Mouse (Mus musculus) gastrocnemius, adult 2 months (tissue): Measurements from ENCODE around the gene Shroom3. TPM values are rescaled to one million over a fixed set of nuclear protein-coding genes. Genes with fewer than 3 reads are reported as not detected.

Experiments
- DNase-seq: peaks from one replicate; pipeline ENCODE4 v3.0.0; 2022
- H3K27ac ChIP-seq: fragments of 200-600 bp; 2 replicates; pipeline ENCODE4 v1.8.1; 2022; ENCODE audit warnings: mild to moderate bottlenecking
- H3K4me3 ChIP-seq: fragments of 200-600 bp; 2 replicates; pipeline ENCODE4 v1.8.1; 2022; ENCODE audit warnings: mild to moderate bottlenecking, moderate library complexity
- CTCF ChIP-seq: fragments of 200-600 bp; IDR thresholded peaks from 2 replicates; pipeline ENCODE4 v1.8.1; 2022; ENCODE audit warnings: antibody characterized with exemption, mild to moderate bottlenecking, moderate library complexity
- intact Hi-C: fragments of 180-260 bp; cut with DNase I; formaldehyde crosslinking; loops from one replicate; pipeline ENCODE4 v1.15.1; 2025
- total RNA-seq, 2 experiments: library from RNA; stranded (reverse); gene quantifications; 2 replicates each; pipeline ENCODE4 v1.2.3; 2021

The Shroom3 gene
- total RNA-seq, 2 experiments from 2014 or later: 0.53 to 1.2 TPM

DNA sequence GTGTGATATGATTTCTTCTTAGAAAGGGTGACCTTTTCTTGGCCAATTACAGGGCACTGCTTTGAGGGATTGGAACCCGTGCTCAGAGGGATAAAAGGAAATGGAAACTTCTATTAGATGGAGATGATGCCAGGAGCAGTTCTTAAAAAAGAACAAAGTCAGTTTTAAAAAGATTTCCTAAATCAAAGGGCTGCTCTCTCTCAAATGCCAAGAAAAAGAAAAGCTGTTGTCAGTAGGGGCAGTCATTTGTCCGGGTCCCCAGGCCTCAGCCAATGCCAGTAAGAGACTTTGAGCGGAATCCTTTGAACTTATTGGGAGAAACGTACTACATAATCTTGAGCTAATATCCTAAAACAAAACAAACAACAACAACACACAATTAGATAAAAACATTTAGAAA, 181.9 kb downstream of the Shroom3 start:
- Histone ChIP-seq H3K4me3 (no peak overlapping the region), H3K27ac (no peak overlapping the region)
- no peak for DNase-seq
- TF ChIP-seq CTCF: no peak
- intact Hi-C loops: no loop called here

- no peak for DNase-seq
- Histone ChIP-seq H3K4me3 (no peak overlapping the region), H3K27ac (no peak overlapping the region)
- no peak for TF ChIP-seq CTCF
- intact Hi-C loops: no loop called here
Observed at GRCm38 (mm10) chr5:92866546-92866945, 183.3 kb downstream of the Shroom3 start.

DNA sequence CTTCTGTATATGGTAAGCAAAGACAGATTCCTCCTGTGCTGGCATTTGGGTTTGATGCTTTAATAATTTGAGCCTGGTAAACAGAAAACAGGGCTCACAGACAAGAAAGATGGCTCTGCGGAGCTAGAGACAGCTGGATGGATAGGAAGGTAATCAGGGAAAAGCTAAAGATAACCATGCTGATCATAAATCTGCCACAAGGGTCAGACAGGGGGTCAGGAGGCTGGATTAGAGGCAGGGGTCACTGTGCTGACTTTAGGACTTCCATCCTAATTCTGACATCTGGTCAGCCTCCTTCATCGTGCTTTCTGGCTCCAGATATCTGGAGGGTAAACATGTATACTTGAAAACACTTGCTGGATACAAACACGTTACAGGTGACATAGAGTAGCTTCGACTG, 184.0 kb downstream of the Shroom3 start:
- TF ChIP-seq CTCF: no peak
- DNase-seq: no peak
- Histone ChIP-seq H3K4me3 (no peak overlapping the region), H3K27ac (no peak overlapping the region)
- intact Hi-C loops: no loop called here

GRCm38 (mm10) chr5:92868231-92868630, 185.0 kb downstream of the Shroom3 start:
- intact Hi-C loops: no loop called here
- no peak overlapping the region for H3K27ac ChIP-seq

DNA sequence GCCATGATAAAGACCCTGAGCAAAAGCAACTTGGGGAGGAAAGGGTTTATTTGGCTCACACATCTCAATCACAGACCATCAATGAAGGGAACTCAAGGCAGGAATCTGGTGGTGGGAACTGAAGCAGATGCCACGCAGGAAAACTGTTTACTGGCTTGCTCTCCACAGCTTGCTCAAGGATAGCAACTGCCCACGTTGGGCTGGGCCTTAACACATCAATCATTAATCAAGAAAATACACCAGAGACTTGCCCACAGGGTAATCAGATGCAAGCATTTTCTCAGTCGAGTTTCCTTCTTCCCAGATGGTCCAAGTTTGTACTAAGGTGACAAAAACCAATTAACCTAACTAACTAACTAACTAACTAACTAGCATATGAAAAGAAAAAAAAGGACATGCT, 187.8 kb downstream of the Shroom3 start:
- no peak for TF ChIP-seq CTCF

More at GRCm38 (mm10) chr5:92868231-92868630, 185.0 kb downstream of the Shroom3 start:
- no peak for DNase-seq
- no peak for TF ChIP-seq CTCF
- no peak overlapping the region for H3K4me3 ChIP-seq

GRCm38 (mm10) chr5:92872182-92872581, 188.9 kb downstream of the Shroom3 start:
- H3K4me3 ChIP-seq: no peak overlapping the region
- no peak for DNase-seq
- intact Hi-C loops: no loop called here
- H3K27ac ChIP-seq: no peak overlapping the region
- TF ChIP-seq CTCF: peak; percentile 42

More for the DNA sequence above, 187.8 kb downstream of the Shroom3 start:
- DNase-seq: no peak
- intact Hi-C loops: loop anchor here (2.0 kb wide), 1 partner anchor 142 kb away; no protein-coding TSS in a partner anchor
- H3K27ac ChIP-seq: no peak overlapping the region
- no peak overlapping the region for H3K4me3 ChIP-seq

DNA sequence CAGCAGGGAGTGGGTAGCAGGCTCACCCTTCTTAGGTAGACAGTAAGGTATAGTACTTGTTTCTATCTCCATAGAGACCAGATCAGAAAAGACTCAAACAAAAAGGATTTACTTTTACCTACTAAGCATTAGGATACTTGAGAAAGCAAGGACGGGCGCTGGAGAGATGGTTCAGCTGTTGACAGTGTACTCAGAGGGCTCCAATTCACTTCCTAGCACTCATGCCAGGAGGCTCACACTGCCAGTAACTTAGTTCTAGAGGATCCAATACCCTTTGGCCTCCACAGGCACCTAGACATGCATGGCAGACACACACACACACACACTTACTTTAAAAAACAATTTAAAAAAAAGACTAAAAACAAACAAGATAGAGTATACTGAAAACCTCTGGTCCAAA, 189.8 kb downstream of the Shroom3 start:
- Histone ChIP-seq H3K4me3 (no peak overlapping the region), H3K27ac (no peak overlapping the region)
- TF ChIP-seq CTCF: no peak
- intact Hi-C loops: no loop called here
- DNase-seq: peak; percentile 48

DNA sequence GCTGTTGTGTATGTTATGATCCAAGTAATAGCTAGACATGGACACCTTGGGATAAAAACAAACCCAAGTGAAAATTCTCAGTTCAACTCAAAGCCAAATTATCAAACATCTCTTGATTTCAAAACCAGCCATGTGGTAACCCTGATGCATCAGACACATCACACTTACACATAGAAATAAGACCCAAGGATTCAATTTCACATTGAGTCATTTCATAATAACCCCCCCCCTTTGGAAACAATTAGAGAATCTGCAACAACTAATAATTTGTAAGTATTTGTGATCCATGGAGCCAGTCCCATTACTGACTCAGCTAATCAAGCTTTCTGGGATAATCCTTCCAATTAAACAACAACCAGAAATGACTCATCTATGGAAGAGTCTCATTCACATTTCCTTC, 190.3 kb downstream of the Shroom3 start:
- no peak overlapping the region for H3K27ac ChIP-seq
- no peak for DNase-seq
- intact Hi-C loops: no loop called here
- H3K4me3 ChIP-seq: no peak overlapping the region
- no peak for TF ChIP-seq CTCF

DNA sequence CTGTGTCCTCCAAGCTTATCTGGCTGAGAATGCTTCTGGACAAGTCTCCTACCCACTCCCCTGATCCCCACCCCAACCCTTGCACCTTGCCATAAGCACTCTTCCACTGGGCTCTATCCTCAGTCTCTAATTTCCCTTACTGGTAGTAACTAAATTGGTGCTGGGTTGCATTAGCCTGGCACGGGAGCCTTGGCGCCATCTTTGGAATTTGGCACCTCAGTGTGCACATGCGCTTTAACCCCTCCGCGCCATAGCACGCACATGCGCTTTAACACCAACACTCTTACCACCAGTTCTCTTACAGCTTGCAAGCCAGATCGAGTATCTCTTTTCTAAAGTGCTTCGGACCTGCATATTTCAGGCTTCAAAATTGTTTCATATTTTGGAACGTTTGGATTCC, 192.6 kb downstream of the Shroom3 start:
- no peak overlapping the region for H3K4me3 ChIP-seq
- H3K27ac ChIP-seq: no peak overlapping the region
- no peak for TF ChIP-seq CTCF
- intact Hi-C loops: no loop called here
- peak; percentile 68 for DNase-seq

DNA sequence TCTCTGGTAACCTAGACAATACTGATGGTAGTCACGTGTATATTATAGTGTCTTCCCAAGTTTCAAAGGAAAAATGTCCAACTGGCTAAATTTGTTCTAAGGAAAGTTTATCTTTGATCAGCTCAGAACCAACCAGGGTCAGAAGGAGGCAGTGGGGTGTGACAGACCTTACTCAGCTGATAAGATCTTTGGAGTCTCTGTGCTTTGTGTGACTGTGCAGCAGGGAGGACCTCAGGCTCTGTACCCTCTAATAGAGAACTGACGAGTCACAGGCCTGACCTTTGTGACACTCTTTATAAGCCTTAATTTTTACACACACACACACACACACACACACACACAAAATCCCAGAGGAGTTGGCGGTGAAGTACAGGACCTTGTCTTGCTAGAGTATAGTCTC, 193.9 kb downstream of the Shroom3 start:
- no peak for TF ChIP-seq CTCF
- Histone ChIP-seq H3K27ac (no peak overlapping the region), H3K4me3 (no peak overlapping the region)
- intact Hi-C loops: no loop called here
- no peak for DNase-seq

DNA sequence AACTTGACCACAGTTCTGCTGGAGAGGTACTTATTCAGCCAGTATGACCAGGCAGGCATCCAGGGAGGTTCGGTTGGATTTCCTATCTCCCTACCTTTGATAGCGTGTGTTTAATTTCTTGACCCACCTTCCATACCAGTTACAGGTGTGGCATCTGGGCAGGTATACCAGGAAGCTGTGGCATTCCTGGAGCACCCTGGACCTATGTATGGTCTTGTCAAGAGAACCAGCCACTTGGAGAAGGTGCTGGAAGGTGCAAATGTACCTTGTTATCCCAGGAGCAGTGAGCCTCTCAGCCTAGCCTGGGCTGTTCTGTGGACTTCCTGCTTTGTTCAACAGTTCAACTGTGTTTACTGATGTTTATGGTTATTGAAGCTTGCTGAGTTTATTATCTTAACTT, 197.2 kb downstream of the Shroom3 start:
- no peak overlapping the region for H3K4me3 ChIP-seq
- TF ChIP-seq CTCF: no peak
- intact Hi-C loops: no loop called here
- DNase-seq: no peak
- H3K27ac ChIP-seq: no peak overlapping the region

- TF ChIP-seq CTCF: no peak
- no peak overlapping the region for H3K27ac ChIP-seq
- H3K4me3 ChIP-seq: no peak overlapping the region
- intact Hi-C loops: no loop called here
- no peak for DNase-seq
Observed at GRCm38 (mm10) chr5:92880893-92881292, 197.7 kb downstream of the Shroom3 start.

GRCm38 (mm10) chr5:92886141-92886540, 202.9 kb downstream of the Shroom3 start:
- no peak for DNase-seq
- H3K4me3 ChIP-seq: no peak overlapping the region
- TF ChIP-seq CTCF: no peak
- H3K27ac ChIP-seq: no peak overlapping the region
- intact Hi-C loops: no loop called here

DNA sequence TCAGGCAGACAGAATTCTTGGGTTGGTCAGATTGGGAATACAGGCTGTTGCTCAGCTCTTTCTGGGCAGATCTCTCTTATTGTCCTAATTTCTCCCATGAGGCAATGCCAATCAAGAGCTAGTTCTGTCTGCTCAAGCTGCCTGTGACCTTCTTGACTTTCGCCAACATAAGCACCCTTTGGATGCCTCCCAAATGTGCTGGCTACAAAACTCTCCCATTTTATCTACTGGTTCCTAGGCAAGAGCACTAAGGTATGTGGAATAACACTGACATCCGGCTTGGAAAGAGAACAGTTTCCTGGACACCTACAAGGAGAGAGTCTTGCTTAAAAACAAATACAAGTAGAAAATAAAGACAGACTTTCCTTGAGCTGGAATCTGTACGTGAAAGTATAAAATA, 204.3 kb downstream of the Shroom3 start:
- TF ChIP-seq CTCF: no peak
- Histone ChIP-seq H3K27ac (peak overlapping the region; percentile 2; the same call in 1 of the 2 replicates), H3K4me3 (no peak overlapping the region)
- intact Hi-C loops: no loop called here
- DNase-seq: no peak
